Mouse (Mus musculus) lung, postnatal 4 days (tissue): ENCODE measurements around the gene Gpm6b.

ENCODE experiments used
- DNase-seq, 2 experiments: peaks; one replicate each; pipeline ENCODE4 v3.0.0; 2021

Gpm6b gene

DNA sequence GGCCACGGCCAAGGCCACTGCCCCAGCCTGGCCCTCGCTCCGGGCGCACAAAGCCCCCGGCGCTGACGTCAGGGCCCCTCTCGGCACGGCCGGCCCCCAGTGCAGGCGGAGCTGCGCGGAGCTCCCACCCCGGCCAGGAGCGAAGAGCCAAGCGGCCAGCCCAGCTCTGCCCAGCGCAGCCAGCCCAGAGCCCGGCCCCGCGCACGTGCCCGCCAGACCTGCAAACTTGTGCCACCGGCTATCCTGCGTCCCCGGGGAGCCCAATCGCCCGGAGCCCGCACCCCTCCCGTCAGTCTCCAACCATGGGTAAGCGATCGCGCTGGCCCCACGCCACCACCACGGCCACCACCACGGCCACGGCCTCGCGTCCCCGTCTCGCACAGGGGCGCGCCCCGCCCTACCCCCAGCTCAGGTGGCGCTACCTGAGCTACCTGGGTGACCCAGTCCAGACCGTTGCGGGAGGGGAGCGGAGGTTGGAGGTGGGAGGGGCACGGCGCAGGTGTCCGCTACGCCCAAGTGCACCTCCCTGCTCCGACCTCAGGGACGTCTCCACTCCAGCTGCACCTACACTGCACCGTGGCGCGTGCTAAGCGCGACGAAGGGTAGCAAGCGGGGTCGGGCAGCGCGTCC lies at the start of gene Gpm6b:
Gene Gpm6b (plus strand): TSS at position 81 of the 630 bp plus-strand sequence.
- peak; percentile 69 to 86 for DNase-seq

GRCm38 (mm10) chrX:166196327-166196726 lies 42.4 kb upstream of the Gpm6b start:
- no peak for DNase-seq

DNA sequence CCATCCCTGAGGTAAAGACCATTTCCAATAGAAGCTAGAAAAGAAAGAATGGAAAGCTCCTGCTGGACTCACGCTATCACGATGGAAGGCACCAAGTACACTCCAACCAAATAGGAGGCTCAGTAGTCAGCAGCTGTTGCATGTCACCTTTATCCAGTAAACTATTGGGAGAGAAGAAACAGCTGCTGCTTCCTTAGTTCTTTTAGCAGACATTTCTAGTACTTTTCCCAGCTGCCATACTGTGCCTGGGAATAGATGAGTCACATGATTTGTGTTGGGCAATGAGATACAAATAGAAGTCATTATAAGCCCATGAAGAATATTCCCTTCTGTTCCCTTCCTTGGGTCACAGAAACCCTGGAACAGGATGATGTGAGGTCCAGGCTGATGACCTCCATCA lies 40.4 kb upstream of the Gpm6b start:
- no peak for DNase-seq

DNA sequence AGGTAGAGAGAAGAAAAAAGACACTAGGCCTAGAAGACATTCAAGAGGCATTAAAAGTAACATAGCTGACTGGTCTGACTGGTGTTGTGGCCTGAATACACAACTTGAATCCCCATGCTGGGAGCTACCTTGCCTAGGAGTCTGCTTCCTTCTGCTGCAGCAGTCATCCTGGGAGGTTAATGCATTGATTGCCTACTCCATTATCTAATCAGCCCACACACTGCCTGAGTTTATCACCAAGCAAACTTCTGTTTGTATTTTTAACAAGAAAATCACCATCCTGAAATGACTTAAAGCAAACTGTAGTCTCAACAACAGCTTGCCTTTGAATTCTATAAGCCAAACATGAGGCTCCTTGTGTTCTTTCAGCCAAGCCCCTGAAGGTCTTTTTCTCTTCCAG lies 38.9 kb upstream of the Gpm6b start:
- no peak for DNase-seq

DNA sequence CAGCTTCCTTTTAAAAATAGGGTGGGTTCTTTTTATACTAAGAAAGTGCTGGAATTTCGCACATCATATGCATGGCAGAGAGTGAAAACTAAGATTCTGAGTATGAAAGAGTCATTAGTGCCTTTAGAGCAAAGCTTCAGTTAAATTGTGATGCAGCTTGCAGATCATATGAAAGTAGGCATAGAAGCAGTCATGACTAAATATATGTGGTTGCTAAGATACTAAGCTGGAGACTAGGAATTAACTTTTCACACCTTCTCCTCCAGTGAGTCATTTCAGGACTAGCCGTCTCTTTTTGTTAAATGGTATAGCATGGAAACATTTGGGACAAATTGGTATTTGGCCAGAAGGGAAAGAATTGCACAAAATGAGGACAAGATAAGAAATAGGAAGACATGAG lies 24.1 kb upstream of the Gpm6b start:
- no peak for DNase-seq

DNA sequence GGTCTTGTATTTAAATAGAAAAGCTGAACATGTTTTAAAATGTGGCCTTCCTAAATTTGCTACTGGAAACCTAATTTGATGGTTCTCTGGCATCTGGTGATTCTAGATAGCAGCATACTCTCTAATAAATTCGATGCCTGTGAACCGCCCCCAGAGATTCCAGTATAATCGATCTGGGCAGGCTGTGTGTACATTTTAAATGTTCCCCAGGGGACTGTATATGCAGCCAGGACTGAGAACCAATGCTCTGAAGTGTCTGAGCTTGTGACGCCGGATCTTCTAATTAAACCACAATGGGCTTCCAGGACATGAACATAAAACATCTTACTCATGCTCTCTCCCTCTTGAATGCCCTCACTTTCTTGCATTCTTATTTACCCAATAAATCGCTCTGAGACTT lies 22.5 kb upstream of the Gpm6b start:
- DNase-seq: no peak

GRCm38 (mm10) chrX:166216720-166217119 lies 22.0 kb upstream of the Gpm6b start:
- no peak for DNase-seq

DNA sequence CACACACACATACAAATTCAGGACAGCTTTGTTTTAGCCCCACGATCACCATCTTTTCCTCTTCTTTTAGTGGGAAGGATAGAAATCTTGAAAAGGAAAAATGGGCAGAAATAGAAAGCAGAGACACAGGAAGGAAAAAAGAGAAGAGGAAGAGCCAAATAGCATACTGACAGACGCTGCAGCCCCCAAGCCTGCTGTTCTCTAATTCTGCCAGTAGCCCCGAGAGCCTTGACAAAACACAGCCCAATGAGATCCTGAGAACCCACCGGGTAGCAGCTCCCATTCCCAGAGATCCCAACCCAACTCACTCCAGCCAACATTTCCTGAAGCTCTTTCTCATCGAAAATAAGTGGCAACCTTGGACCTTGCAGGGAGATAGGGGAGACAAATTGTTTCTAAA lies 19.4 kb upstream of the Gpm6b start:
- no peak for DNase-seq

DNA sequence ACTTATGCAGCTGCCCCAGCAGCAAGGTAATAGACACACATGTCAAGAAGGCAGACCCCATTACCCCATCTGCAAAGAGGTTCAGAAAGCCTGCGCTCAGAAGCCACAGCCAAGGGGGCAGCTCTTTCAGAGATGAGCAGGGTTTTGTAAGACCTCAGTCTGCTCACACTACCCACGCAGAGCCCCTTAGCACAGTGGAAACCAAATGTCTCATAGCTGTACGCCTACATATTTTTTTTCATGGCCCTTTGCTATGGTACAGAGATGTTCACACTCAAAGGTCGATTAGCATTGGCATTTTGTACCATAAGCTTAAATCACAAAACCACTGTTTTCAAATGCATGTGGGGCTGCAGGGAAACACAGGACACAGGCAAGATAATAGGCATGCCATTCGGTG lies 11.9 kb upstream of the Gpm6b start:
- no peak for DNase-seq

GRCm38 (mm10) chrX:166229750-166230149 lies 9.0 kb upstream of the Gpm6b start:
- no peak for DNase-seq

DNA sequence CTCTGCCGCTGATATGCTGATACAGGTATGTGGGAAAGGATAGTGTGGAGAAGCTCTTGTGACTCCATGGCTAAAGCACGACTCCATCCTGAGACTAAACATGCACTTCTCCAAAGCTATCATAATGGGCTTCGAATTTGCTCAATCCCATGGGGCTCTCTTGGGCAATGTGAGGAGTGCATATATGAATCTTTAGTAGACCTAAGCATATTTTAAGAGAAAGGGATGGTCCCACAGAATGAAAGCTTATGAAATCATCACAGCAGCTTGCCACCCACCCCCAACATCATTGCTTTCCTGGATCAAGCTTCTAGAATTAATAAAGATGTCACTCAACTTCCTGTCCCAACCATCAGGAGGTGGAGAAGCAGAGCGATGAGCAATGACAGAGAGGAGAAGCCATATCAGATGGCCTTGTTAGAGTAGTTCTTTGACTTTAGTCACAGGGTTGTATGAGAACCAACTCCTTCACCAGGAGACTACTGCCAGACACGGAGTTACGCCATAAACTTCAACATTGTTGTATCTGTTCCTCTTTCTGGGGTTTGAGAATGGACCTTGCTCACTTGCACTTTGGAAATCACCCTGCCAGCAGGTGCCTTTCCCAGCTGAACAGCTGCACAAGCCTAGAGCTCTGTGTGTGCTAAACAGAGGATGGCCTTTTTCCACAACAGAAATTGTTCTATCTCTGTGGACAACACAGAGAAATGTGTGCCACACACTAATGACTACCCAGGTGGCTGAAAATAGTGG lies 8.0 kb upstream of the Gpm6b start:
- no peak for DNase-seq

DNA sequence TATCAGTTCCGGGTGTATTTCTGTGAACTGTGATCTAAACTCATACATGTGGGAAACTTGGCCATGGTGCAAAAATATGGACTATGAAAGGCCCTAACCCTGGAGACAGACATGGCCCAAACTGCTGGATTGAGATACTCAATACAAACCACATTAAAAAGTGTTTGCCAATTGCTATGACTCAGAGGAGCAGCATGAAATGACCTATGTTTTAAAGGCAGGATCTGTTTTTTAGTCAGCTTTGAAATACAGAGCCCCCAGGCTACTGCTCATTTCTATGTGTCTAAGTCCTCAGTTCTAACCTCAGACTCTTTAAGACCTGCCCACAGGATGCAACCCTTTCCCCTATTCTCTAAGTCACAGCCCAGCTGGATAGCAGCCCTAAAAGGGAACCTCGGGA lies 2.6 kb upstream of the Gpm6b start:
- no peak for DNase-seq

DNA sequence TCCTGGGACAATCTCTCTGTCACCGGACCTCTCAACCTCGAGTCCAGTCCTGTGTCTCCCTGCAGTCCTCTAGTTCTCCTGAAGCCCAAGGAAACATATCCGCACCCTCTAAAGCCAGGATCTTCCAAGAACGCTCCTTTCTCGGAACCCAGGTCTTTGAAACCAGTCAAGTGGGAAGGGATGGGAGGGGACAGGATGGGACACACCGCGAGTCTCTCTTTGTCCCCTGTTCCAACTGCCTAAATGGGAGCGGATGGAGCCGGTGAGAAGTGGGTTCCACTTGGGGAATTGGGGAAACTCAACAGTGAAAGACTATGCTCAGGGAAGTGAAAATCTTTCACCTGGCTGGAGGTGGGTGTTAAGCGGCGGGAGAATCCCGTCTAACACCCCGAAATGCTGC lies 809 bp downstream of the Gpm6b start:
- no peak for DNase-seq

DNA sequence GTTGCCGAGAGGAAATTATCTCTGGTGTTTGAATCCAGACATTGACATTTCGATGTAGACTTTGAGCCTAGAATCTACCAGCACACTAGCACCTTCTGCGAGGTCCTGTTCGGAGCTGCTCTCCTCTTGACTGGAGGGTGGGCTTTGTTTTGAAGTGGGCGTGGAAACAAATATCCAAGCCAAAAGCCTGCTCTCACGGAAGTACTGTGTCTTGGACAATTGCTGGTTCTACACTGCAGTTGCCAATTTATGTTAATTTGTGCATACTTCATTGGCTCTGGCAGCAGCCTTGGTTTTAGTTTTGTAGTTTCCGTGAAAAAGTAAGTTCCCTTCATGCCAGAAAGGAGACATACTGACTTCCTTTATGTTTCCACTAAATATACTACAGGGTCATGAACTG lies 2.0 kb downstream of the Gpm6b start:
- no peak for DNase-seq

GRCm38 (mm10) chrX:166243261-166243885 lies 4.7 kb downstream of the Gpm6b start:
- DNase-seq: no peak

DNA sequence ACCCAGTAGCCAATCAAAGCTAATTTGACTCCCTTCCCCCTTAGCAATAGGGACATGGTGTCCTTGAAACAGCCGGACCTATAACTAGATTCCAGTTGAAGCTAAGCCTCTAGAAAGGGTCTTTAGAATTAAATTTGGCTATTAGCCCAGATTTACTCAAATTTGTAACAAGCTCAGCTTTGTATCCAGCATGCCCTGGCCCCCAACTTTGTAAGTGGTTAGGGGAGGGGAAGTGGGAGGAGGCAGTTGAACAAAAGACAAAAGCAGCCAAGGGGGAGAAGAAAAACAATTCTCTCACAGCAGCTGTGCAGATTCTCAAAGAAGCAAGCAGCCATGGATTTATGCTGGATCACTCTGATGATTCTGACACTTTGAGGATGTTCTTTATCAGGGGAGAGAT lies 32.8 kb downstream of the Gpm6b start:
- no peak for DNase-seq

GRCm38 (mm10) chrX:166272646-166273045 lies 33.9 kb downstream of the Gpm6b start:
- no peak for DNase-seq

- peak in 1 of 2 experiments; percentile 29 for DNase-seq
Observed at GRCm38 (mm10) chrX:166279861-166280260, 41.1 kb downstream of the Gpm6b start.

- no peak for DNase-seq
Observed at GRCm38 (mm10) chrX:166286760-166287483, 48.2 kb downstream of the Gpm6b start.

- peak; percentile 13 to 43 for DNase-seq
Observed at GRCm38 (mm10) chrX:166291266-166291665, 52.6 kb downstream of the Gpm6b start.

- DNase-seq: no peak
Observed at GRCm38 (mm10) chrX:166293465-166293864, 54.8 kb downstream of the Gpm6b start.

GRCm38 (mm10) chrX:166302791-166303190 lies 64.1 kb downstream of the Gpm6b start:
- no peak for DNase-seq

DNA sequence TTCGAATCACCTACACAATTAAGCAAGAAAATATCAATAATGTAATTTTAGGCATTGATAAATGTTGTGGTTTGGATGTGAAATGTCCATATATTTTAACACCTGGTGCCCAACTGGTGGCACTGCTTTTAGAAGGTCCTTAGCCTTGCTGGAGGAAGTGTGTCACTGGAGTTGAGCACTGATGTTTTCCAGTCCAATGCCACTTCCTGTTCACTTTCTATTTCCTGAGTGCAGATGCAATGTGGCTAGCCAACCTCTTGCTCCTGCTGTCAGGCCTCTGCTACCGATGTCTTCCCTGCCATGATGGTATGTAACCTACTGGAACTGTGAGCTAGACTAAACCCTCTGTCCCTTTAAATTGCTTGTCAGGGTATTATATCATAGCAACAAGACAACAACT lies 65.6 kb downstream of the Gpm6b start:
- no peak for DNase-seq
